ENCODE assay signal across 8 mouse cellular contexts in the genomic region with DNA sequence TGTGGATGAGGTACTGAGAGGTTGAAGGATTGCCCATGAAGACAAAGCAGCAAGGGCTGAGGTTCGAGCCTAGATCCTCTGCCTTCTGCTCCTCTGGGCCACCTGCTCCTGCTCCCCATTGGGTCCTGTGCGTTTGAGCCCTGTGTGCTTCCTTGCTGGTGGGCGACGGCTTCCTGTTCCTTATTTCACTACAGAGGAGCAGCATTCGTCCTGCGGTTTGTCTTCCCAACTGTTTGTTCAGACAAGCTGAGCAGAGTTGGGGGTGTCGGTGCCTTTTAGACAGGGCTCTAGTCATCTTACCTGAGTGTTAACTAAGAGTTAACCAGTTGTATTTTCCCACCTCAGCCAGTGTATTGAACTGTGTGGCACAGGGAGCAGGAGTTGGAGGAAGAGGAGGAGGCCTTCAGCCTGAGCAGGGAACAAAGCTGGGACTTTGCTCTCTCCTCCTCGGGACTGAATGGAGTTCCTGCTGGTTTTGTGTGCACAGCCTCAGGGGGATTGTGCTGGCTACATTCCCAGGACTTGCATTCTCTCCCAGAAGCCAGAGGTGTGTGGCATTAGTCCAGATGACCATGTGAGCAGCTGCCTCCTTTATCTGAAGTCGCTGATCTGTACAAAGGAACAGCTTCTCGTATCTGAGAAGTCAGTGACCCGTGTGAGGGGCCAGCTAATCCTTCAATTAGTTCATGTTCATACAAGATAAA.
DNase-seq lines count a peak whose midpoint lies in the region; ATAC-seq and TF ChIP-seq lines count a peak whose summit lies in the region.

No protein-coding gene starts in this region.

- no peak overlapping the region for H3K4me2 ChIP-seq in hindbrain, embryonic 12.5 days (replicated peaks)

- peak overlapping the region; percentile 63 for H3K9ac ChIP-seq in MEL (ENCODE audit: control insufficient read depth, low read depth, low read length, poor library complexity, severe bottlenecking)
- H3K9ac ChIP-seq in hindbrain, embryonic 12.5 days: no peak overlapping the region
- no peak overlapping the region for H3K9ac ChIP-seq in liver, adult 2 months (ENCODE audit: low read depth, low read length)

- H3K36me3 ChIP-seq in MEL (ENCODE audit: control insufficient read depth in 1 of 2, insufficient read depth in 2 of 2, low read length in 2 of 2): peaks cover 0 to 17% of the 10 kb centered on the region in 2 experiments; a peak in 2 of 4 replicates
- no peaks in the 10 kb centered on the region for H3K36me3 ChIP-seq in hindbrain, embryonic 12.5 days
- no peaks in the 10 kb centered on the region for H3K36me3 ChIP-seq in liver, adult 2 months (ENCODE audit: control insufficient read depth, insufficient read depth, low read length)

- peak overlapping the region; percentile 77 for H3K27ac ChIP-seq in MEL (ENCODE audit: control insufficient read depth, low read depth, low read length)
- H3K27ac ChIP-seq in hindbrain, embryonic 12.5 days: no peak overlapping the region
- H3K27ac ChIP-seq in liver, adult 2 months (replicated peaks; ENCODE audit: insufficient read depth, low read depth, low read length): no peak overlapping the region

- peak; percentile 19 to 79; a peak in 3 of 4 replicates for TF ChIP-seq POLR2A in MEL (IDR thresholded peaks at IDR 0.05; ENCODE audit: control insufficient read depth in 1 of 2, insufficient read depth in 1 of 2, low read depth in 1 of 2, low read length in 2 of 2, poor library complexity in 1 of 2)
- no peak for TF ChIP-seq POLR2A in liver, adult 2 months (IDR thresholded peaks at IDR 0.05; ENCODE audit: extremely low read depth, insufficient read depth, low read length)

- H3K79me2 ChIP-seq in MEL (ENCODE audit: control insufficient read depth, insufficient read depth, low read length, poor library complexity): no peaks in the 10 kb centered on the region
- H3K79me2 ChIP-seq in liver, adult 2 months (ENCODE audit: control insufficient read depth, insufficient read depth, low read length): no peaks in the 10 kb centered on the region

- no peak for TF ChIP-seq RAD21 in MEL (IDR thresholded peaks at IDR 0.05; ENCODE audit: low read depth, low read length)

- no peaks in the 10 kb centered on the region for H3K9me3 ChIP-seq in MEL (replicated peaks; ENCODE audit: insufficient read depth, low read length)
- no peaks in the 10 kb centered on the region for H3K9me3 ChIP-seq in hindbrain, embryonic 12.5 days (replicated peaks)

- H3K4me3 ChIP-seq in MEL (ENCODE audit: control insufficient read depth in 1 of 2, insufficient read depth in 1 of 2, low read depth in 2 of 2, low read length in 2 of 2): peak overlapping the region; percentile 16 to 36
- no peak overlapping the region for H3K4me3 ChIP-seq in hindbrain, embryonic 12.5 days
- H3K4me3 ChIP-seq in liver, adult 2 months (ENCODE audit: insufficient read depth, low read depth, low read length): no peak overlapping the region

- peak; percentile 68 for ATAC-seq in hindbrain, embryonic 12.5 days (ENCODE audit: low FRiP score)
- no peak for ATAC-seq in inflammation-experienced regulatory T-cells, adult 6 months

- TF ChIP-seq EP300 in MEL (IDR thresholded peaks at IDR 0.05; ENCODE audit: low read depth in 1 of 2, low read length in 2 of 2): peak; percentile 82 to 91

- H3K27me3 ChIP-seq in MEL (ENCODE audit: control insufficient read depth in 1 of 2, insufficient read depth in 2 of 2, low read length in 2 of 2): no peaks in the 10 kb centered on the region
- H3K27me3 ChIP-seq in hindbrain, embryonic 12.5 days: no peaks in the 10 kb centered on the region
- no peaks in the 10 kb centered on the region for H3K27me3 ChIP-seq in liver, adult 2 months (ENCODE audit: control insufficient read depth, insufficient read depth, low read length)

- no peak for TF ChIP-seq CTCF in MEL (IDR thresholded peaks at IDR 0.05 in 2 of 3, conservative IDR thresholded peaks at IDR 0.05 in 1 of 3; ENCODE audit: control insufficient read depth in 1 of 3, insufficient read depth in 1 of 3, low read depth in 2 of 3, low read length in 3 of 3, poor library complexity in 1 of 3, severe bottlenecking in 1 of 3)
- no peak for TF ChIP-seq CTCF in liver, adult 2 months (IDR thresholded peaks at IDR 0.05; ENCODE audit: low read depth, low read length)

- 51% methylated on average over 11 of the region's 11 CpGs for WGBS in hindbrain, embryonic 12.5 days
- 57% methylated on average over 11 of the region's 11 CpGs for WGBS in liver, adult 2 months

- H3K4me1 ChIP-seq in MEL (ENCODE audit: control insufficient read depth in 1 of 2, insufficient read depth in 2 of 2, low read length in 2 of 2): peaks cover 10 to 18% of the 10 kb centered on the region in 2 experiments
- H3K4me1 ChIP-seq in hindbrain, embryonic 12.5 days: peaks cover 11% of the 10 kb centered on the region
- no peaks in the 10 kb centered on the region for H3K4me1 ChIP-seq in liver, adult 2 months (ENCODE audit: control insufficient read depth, insufficient read depth, low read length)

- peak; percentile 87 for DNase-seq in MEL (ENCODE audit: low read depth, low spot score)
- DNase-seq in brain, adult 2 months (ENCODE audit: low read depth, low spot score): peak; percentile 29
- peak; percentile 81 for DNase-seq in gastrocnemius, postnatal 10 days
- DNase-seq in liver, adult 2 months (ENCODE audit: extremely low read depth, low read depth, low spot score): peak; percentile 8
- peak; percentile 87 for DNase-seq in skeletal muscle tissue, adult 2 months (ENCODE audit: low read depth, low spot score)
- no peak for DNase-seq in right cerebral cortex, postnatal 36 days (ENCODE audit: low spot score in 2 of 2)

TF ChIP-seq in MEL, 35 proteins besides CTCF, POLR2A, EP300 and RAD21:
- TF ChIP-seq MAX (IDR thresholded peaks at IDR 0.05; ENCODE audit: low read length) (peak; percentile 65), NRF1 (IDR thresholded peaks at IDR 0.05; ENCODE audit: insufficient read depth, low read depth, low read length, poor library complexity, severe bottlenecking) (0 out of 2 replicates have a peak, but pooled peaks have one; percentile 15), GATA1 (IDR thresholded peaks at IDR 0.05; ENCODE audit: low read depth, low read length) (peak; percentile 92), SIN3A (IDR thresholded peaks at IDR 0.05; ENCODE audit: low read length) (peak; percentile 69), USF1 (IDR thresholded peaks at IDR 0.05; ENCODE audit: low read depth, low read length) (peak; percentile 81), MXI1 (IDR thresholded peaks at IDR 0.05; ENCODE audit: low read depth, low read length) (0 out of 2 replicates have a peak, but pooled peaks have one; percentile 38), RCOR1 (IDR thresholded peaks at IDR 0.05; ENCODE audit: low read depth, low read length) (peak; percentile 15; the same call in 1 of the 2 replicates), TCF12 (IDR thresholded peaks at IDR 0.05; ENCODE audit: low read depth, low read length) (peak; percentile 93), HCFC1 (IDR thresholded peaks at IDR 0.05; ENCODE audit: low read depth, low read length) (peak; percentile 55), UBTF (IDR thresholded peaks at IDR 0.05; ENCODE audit: borderline replicate concordance, insufficient read depth, low read depth, low read length) (no peak; the same call in 1 of the 2 replicates), POLR2AphosphoS2 (IDR thresholded peaks at IDR 0.05; ENCODE audit: low read length) (peak; percentile 64; the same call in 1 of the 2 replicates), MAZ (IDR thresholded peaks at IDR 0.05; ENCODE audit: low read depth, low read length) (0 out of 2 replicates have a peak, but pooled peaks have one; percentile 43), MYB (IDR thresholded peaks at IDR 0.05; ENCODE audit: low read depth, low read length) (no peak), TAL1 (IDR thresholded peaks at IDR 0.05; ENCODE audit: low read length) (peak; percentile 38), KAT2A (conservative IDR thresholded peaks at IDR 0.05; ENCODE audit: low read depth, low read length) (no peak), ELF1 (IDR thresholded peaks at IDR 0.05; ENCODE audit: low read depth, low read length) (peak; percentile 70), SMC3 (IDR thresholded peaks at IDR 0.05; ENCODE audit: low read depth, low read length) (peak; percentile 19; the same call in 1 of the 2 replicates), MEF2A (IDR thresholded peaks at IDR 0.05; ENCODE audit: extremely low read depth, insufficient replicate concordance, low read depth, low read length, poor library complexity, severe bottlenecking) (peak; percentile 60; the same call in 1 of the 2 replicates), ZC3H11A (IDR thresholded peaks at IDR 0.05; ENCODE audit: low read depth, low read length) (no peak), MYC (IDR thresholded peaks at IDR 0.05; ENCODE audit: low read depth, low read length) (peak; percentile 32; the same call in 1 of the 2 replicates), CHD2 (IDR thresholded peaks at IDR 0.05; ENCODE audit: low read length) (no peak), TBP (IDR thresholded peaks at IDR 0.05; ENCODE audit: low read depth, low read length) (peak; percentile 82), BHLHE40 (IDR thresholded peaks at IDR 0.05; ENCODE audit: borderline replicate concordance, low read depth, low read length) (peak; percentile 79), ETS1 (IDR thresholded peaks at IDR 0.05; ENCODE audit: low read depth, low read length) (peak; percentile 91), JUND (IDR thresholded peaks at IDR 0.05; ENCODE audit: low read depth, low read length) (no peak), NELFE (IDR thresholded peaks at IDR 0.05; ENCODE audit: low read depth, low read length) (peak; percentile 74), POLR2AphosphoS5 (IDR thresholded peaks at IDR 0.05; ENCODE audit: borderline replicate concordance, low read depth, low read length) (no peak), MAFK (IDR thresholded peaks at IDR 0.05; ENCODE audit: borderline replicate concordance, low read depth, low read length) (no peak)
TF ChIP-seq in MEL: peak in this region for 20.

Comparison
In these comparisons a context has a peak if more than half of its experiments do, and no peak if none do; other contexts are left out.
1. DNase-seq: peak in MEL (single experiment), brain, adult 2 months (single experiment), gastrocnemius, postnatal 10 days (single experiment), liver, adult 2 months (single experiment) and skeletal muscle tissue, adult 2 months (single experiment); none in right cerebral cortex, postnatal 36 days (0 of 2).
2. H3K4me3 ChIP-seq: peak in MEL (2 of 2); none in hindbrain, embryonic 12.5 days (single experiment) and liver, adult 2 months (single experiment).